Mouse (Mus musculus): ENCODE measurements at regions not wholly inside any gene's neighbourhood (a gene's known extent, or its start where the extent isn't known, plus 50 kb on each side); places are given as distances from the start of the nearest gene placed in this dataset. TPM values are rescaled to one million over a fixed set of nuclear protein-coding genes. Genes with fewer than 3 reads are reported as not detected.

GRCm38 (mm10) chr11:64925970-64926369 lies 52.9 kb upstream of the Elac2 start:
- no peaks in the 10 kb centered on the region for H3K9me3 ChIP-seq (ENCODE audit: low read length)
- no peak overlapping the region for H3K4me2 ChIP-seq (ENCODE audit: low read depth, low read length)
- TF ChIP-seq CTCF (IDR thresholded peaks at IDR 0.05; ENCODE audit: low read depth) (no peak), EP300 (IDR thresholded peaks at IDR 0.05; ENCODE audit: low read depth) (0 out of 2 replicates have a peak, but pooled peaks have one; percentile 19)
- H3K4me1 ChIP-seq (ENCODE audit: insufficient read depth) = 0 out of 2 replicates have a peak, but pooled peaks cover 2% of the 10 kb centered on the region
- ATAC-seq (peak; percentile 78), DNase-seq (peak; percentile 18)
- 0 out of 2 replicates have a peak overlapping the region, but pooled peaks have one; percentile 39 for H3K27ac ChIP-seq (ENCODE audit: low read depth)
- H3K27me3 ChIP-seq (ENCODE audit: insufficient read depth, low read length) = no peaks in the 10 kb centered on the region
- no peaks in the 10 kb centered on the region for H3K36me3 ChIP-seq (replicated peaks; ENCODE audit: insufficient read depth, low read length)
- H3K9ac ChIP-seq (replicated peaks) = no peak overlapping the region
- no peak overlapping the region for H3K4me3 ChIP-seq (ENCODE audit: low read depth, low read length)
- 69% methylated on average over 1 of the region's 1 CpGs for WGBS (ENCODE audit: insufficient replicate concordance)

Small RNA genes in the stretch of these regions (microRNA-seq; reads per million reads assigned to microRNA genes)
- gene Gm24275 = not detected

All from liver, postnatal 0 days (tissue).